Mouse (Mus musculus) gastrocnemius, postnatal 25 days (tissue): ENCODE measurements around the gene Tufm. TPM values are rescaled to one million over a fixed set of nuclear protein-coding genes. Genes with fewer than 3 reads are reported as not detected.
"Not testable (repeated sequence)": the region's sequence is repeated elsewhere in the genome, so short reads cannot be mapped to it uniquely, and the experiment has no call there.

Source experiments
- DNase-seq: peaks from one replicate; pipeline ENCODE4 v3.0.0; 2022
- total RNA-seq, 2 experiments: library from RNA; stranded (reverse); gene quantifications; 1 replicate in 1 of 2; 2 replicates in 1 of 2; pipeline ENCODE4 v1.2.3; 2021

The Tufm gene
- total RNA-seq, 2 experiments from 2014 or later: 131 to 139 TPM

DNA sequence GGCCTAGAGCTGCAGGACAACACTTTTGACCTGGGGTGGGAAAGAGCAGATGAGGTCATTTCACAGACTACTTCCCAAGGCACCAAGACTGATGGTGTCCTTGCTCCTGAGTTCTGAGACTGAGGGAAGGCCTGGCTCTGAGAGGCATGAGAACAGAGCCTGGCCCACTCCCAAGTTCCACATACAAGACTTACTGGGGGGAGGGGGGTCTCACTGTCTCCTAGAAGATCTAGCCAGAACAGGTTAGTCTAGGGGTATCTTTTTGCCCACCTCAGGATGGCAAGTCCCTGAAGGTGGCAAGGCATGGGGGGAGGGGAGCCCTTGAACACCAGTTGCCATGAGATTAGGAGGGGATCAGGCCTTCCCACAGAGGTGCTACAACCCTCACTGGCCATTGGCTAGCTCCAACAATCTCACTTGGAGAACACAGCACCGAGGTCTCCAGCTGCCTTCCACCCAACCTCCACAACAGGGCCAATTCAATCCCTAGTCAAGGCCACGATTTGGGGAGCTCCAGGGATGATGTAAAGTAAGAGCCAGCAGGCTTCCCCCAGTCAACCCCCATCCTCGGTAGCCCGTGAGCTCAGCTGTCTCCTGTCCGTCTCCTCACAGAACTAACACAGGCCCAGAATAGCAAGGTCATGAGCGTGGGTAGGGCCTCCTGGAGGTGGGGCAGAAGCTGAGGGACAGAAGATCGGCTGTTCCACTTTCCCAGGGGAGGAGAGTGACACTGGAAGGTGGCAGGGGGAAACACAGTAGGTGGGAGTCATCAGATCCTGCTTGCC, 21.7 kb upstream of the Tufm start:
- DNase-seq: peak; percentile 83

DNA sequence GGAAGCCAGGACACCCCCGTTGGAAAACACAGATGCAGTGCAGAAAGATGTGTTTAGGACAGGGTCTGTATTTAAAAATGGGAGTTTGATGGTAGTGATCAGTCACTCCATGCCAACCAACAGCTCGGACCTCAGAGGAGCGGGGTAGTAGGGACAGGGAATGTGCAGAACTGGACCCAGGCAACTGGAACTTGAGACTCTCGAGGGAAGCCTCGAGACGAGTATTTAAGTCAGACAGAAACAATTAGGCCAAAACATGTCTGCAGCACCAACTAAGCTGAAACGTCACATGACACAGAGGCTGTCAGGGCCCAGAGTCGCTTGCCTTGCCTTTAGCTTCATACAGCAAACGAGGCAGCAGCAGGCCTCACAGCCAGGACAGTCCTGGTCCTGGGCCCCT, 21.0 kb upstream of the Tufm start:
- no peak for DNase-seq

DNA sequence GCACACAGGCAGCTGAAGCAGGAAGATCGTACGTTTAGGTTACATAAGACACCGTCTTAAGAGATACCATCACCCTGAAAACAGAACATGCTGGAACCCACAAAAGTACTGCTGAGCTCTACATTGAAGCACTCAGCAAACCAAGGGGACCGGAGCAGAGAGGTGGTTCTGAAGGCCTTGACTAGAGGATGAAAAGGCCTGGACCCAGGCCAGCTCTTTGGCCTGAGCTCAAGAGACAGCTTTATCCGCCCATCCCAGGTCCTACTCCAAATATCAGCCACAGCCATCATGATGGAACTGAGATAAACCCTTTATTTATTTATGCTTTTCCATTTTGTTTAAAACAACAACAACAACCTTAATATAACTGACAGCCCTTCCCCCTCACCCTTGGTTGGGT, 20.5 kb upstream of the Tufm start:
- peak; percentile 16 for DNase-seq

DNA sequence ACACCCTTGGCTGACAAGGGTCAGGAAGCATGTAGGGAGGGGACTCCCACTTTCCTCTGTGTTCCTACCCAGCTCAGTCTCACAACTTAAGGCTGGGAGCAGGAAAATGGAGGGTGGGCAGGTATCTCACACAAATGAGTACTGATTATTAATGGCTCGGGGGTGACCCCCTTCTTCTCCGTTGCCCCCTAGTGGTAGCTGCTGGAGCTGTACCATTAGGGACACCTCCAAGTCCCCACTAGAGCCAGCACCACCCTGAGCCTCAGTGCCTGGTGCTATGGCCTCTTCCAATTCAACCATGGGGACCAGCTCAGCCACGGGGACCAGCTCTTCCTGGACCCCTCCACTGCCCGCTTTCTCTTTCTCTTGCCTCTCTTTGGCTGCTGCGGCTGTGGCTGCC, 19.9 kb upstream of the Tufm start:
- DNase-seq: peak; percentile 37

DNA sequence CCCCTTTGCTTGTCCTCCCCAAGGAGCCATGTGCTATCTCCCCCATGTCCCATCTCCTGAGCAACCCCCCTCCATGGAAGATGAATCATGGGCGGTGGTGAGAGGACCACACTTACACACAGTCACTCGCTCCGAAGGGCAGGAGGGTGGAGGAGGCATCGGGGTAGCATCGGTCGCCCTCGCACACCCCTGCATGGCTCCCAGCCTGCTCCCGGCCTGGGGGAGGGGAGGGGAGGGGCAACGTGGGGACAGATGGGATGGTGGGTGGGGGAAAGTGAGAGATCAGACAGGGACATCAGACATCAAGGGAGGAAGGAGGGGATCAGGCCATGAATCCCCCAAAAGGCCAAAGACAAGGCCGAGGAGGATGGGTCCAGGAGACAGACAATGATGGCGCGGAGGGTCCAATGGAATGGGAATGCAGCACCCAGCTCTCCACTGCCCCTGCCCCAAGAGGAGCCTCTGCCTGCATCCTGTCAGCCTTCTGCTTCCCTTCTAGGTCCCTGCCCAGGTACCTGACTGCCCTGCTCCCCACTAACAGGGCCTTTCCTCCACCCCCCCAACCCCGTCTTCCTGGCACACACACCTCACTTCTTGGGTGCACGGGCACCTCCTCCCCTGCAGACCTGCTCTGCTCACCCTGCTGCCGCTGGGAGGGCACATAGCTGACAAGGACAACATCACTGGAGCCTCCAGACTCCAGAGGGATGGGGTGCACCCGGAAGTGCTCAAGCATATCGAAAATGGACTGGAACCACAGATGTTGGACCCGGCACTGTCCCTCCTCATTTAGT, 19.1 kb upstream of the Tufm start:
- DNase-seq: peak; percentile 17

DNA sequence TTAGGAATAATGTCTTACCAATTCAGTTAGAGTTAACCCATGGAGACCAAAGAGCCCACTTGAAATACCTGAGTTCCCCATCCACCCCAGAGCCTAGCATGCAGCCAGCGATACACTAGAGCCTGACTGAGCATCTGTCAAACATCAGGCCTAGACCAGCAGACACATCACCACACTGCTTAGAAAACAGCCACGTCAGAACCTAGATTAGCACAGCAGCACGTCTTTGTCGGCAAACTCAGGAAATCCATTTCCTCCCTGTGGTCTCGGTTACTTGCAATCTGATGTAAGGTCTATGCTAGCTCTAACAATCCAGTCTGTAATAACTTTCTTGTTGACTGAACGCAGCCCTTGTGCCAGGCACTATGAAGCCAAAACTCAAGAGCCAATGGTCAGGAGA, 17.1 kb upstream of the Tufm start:
- peak; percentile 5 for DNase-seq

DNA sequence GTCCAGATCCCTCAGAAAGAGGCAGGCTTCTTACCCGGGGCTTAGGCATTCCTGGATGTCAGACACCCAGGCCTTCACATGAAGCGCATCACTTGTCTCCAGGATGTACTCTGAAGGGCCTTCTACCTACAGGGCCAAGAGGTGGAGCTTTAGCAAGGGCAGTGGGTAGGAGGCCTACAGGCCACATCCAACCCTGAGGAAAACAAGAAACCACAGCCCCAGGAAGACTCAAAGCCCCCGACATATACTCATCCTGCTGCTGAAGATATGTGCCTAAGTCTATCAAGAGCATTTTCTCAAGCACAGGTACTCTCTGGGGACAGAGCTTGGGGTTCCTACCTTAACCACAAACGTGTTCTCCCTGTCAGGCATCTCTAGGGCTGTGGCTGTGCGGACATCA, 15.8 kb upstream of the Tufm start:
- no peak for DNase-seq

DNA sequence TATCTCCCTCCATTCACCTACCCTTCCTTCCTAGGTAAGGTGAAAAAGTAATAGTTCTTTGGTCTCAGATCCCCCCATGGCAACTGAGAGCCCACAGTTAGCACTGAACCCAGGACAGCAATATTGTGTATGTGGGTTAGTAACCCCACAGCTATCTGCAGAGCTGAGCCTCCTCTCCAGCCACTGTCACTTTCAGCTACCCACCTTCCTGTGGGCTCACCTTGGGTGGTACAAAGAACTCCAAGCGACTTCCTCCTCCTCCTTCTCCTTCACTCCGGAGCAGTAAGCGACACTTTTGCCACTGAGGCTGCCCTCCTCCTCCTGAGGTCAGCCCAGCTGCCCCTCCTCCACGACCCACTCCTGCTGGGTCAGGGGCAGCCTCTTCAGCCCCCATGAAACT, 15.3 kb upstream of the Tufm start:
- DNase-seq: no peak

DNA sequence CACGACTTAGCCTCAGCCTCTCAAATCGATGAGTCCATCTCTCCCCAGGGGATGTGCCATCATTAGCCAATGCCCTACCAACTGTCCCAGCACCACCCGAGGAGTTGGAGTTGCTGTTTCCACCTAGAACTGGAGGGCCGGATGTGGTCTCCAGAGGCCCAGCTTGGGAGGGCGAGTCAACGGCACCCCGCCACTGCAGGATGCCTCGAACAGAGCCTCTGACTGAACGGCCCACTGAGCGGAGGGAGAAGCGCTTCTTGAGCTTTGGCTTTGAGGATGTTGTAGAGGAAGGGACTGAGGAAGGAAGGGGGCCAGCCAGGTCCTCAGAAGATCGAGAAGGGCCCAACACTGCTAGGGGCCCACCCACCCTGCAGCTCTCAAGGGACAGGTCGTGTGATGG, 14.9 kb upstream of the Tufm start:
- DNase-seq: peak; percentile 7

DNA sequence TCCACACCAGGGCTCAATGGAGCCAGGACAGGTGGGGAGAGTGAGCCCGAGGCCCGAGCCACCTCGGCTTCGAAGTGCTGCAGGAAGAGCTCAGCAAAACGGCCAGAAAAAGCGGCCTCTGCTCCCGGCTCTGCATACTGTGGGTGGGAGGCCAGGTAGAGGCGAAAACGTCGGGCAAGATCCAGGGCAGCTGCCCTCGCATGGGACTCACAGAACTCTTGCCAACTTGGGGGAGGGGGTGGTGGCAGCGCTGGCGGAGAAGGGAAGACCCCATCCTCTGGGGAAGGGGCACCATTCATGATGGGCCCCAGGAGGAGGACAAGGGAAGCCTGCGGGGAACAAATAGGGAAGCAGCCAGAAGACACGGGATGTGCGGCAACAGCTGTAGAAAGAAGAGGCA, 14.4 kb upstream of the Tufm start:
- DNase-seq: peak; percentile 8

DNA sequence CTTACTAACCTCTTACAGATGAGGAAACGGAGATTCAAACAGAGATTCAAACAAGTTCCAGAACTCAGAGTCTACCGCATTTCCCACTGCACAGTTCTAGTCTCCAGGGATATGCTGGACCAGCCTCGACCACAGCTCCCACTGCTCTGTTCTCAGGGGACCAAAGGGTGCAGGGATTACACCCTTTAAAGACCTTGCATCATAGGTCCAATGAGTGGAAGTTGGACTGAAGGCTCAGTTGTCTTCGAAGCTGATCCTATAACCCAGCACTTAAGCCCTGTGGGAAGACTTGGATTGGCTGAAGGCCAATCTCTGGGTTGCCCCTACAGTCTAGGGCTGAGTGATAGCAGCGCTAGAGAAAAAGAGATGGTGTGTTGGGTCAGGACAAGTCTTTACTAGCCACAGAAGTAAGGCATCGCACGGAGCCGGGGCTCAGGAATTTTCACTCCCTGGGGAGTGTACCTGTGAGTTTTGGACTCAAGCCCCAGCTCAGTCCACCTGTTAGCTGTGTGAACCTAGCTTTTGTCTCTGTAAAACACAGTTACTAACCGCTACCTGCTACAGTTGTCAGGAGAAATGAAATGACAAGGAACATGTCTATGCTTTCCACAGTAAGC, 13.6 kb upstream of the Tufm start:
- DNase-seq: peak; percentile 4

DNA sequence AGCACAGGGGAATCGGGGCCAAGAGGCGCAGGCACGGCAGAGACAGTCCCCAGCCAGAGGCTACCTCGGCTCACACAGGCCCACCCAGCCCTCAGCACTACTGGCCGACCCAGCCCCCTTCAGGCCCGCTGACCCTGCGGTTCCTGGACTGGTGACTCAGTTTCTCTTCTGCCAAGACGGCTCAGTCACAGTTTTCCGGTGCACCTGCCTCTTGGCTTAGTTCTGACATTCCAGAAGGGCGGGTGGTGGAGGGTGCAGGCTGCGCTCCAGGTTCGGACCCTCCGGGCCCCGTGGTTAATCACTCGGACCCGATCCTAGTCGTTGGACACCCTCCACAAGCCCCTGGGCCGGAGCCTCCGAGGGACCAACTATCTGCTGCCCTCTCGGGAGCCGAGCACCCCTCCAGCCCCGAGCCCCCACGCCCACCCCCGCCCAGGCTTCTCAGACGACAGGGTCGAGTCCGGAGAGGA, 12.6 kb upstream of the Tufm start:
- no peak for DNase-seq

DNA sequence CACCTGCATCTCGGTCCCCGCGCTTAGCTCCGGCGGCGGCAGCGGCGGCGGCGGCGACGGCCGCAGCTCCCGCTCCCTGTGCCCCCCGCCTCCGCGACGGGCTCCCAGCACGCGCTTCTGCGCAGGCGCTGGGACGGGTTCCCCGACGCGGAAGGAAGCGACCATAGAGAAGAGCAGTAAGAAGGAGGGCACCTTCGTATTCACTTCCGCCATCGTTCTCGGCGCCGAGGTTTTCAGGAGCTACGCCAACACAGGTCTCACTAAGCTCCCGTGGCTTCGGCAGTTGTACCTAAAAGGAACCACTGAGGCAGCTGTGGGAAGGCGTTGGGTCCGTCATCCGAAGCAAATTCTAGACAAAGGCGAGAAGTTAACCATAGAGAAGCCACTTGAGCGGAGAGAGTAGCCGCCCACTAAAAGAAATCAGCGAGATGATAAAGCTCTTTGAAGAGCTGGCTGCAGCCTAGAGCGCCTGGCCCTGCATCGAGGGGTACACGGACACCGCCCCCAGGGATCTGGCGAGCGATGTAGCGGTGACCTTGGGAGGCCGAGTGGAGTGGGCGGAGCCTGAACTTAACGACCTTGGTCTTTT, 12.1 kb upstream of the Tufm start, which contains the start of gene Sh2b1:
Gene Sh2b1 (minus strand): TSS at position 432 of the 589 bp plus-strand sequence.
- peak; percentile 89 for DNase-seq

DNA sequence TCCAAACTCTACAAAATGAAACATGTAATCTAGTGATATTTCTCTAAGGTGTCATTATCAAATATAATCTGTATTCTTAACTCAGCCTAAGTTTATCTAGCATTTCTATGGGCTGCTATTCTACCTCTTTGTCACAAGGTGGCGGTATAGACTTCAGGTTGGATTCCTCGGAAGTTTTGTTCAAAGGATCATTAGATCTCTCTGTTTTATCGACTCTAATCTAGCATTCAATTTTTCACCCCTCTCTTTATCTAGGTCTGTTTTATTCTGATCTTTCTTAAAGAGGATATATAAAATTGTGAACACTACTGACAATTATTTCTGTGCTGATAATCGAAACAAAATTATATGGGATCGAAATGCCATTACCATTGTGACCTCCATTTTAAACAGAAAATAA, 5.5 kb upstream of the Tufm start:
- no peak for DNase-seq

DNA sequence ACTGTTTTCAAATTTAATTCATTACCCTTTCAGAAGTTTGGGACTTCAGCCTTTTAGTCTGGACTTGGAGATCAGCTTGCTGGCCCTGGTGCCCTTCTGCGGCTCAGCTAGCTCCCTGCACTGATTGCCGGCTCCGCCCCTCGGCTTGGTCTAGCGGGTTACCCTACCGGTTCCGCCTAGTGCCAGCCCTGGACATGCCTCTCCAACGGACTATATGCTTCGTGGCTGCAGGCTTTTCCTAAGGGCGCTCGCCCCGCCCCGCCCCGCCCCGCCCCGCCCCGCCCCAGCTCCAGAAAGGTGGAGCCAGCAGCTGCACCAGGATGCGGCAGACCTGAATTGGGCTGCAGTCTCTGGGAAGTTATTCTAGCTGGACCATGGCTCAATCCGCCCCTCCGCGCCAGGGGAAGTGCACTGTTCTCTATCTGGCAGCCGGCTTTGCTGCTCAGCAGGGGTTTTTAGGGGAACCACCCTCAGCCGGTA, 4.7 kb upstream of the Tufm start:
- peak; percentile 88 for DNase-seq

DNA sequence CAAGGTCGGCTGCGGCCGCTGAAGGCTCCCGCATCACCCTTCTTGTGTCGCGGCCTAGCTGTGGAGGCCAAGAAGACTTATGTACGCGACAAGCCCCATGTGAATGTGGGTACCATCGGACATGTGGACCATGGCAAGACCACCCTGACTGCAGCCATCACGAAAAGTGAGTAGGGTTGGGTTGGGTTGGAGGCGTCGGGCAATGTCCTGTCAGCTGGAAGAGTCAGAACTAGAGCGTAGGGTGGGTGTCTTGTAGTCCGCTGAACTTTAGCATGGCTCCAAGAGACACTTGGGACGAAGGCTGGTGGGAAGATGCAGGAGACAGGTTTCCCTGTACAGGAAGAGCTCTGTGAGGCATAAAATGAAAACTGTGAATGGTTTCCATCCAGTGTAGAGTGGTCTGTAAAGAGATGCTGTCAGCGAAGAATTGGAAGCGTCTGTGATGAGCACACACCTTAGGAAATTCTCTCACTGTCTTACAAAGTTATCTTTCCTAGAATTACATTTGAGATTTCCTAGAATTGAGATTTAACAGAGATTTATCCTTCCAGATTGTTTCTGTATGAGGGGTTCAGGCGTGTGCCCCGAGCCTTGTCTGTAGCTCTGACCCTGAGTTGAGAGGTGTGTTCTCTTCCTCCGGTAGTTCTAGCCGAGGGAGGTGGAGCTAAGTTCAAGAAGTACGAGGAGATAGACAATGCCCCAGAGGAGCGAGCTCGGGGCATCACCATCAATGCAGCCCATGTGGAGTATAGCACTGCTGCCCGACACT, 640 bp downstream of the Tufm start:
- not testable (repeated sequence) for DNase-seq

DNA sequence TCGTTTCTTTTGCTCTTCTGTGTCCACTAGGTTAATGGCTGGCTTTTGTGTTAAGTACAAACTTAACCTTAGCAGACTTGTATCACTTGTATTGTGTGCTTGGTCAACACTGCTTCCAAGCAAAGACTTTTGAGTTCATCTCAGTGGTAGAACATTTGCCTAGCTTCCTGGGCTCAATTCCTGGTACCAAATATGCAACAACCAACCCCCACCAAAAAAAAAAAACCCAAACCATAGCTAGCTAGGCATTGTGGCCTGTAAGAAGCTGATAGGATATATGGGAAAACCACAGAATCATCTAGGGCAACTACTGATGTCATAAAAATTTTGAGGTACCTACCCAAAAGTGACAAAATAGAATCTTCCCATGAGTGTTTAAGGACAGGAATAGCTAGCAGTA, 3.8 kb downstream of the Tufm start:
- no peak for DNase-seq

DNA sequence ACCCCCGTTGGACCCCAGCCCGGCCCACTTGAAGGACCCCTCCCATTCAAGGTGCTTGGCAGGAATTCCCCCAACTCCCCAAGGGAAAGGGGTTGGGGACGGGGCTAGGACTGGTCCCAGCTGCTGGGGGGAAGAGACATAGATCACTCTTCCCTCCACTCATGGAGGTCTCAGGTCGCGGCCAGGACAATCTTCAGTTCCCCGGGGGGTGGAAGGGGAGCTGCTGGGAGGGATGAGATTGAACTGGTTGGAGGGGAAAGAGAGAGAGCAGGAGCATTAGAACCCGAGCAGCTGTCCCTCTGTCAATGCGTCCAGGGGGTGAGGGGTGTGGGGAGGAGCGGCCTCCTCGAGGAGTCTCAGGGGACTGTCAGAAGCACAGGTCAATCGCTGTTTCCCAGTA, 4.8 kb downstream of the Tufm start:
- no peak for DNase-seq

DNA sequence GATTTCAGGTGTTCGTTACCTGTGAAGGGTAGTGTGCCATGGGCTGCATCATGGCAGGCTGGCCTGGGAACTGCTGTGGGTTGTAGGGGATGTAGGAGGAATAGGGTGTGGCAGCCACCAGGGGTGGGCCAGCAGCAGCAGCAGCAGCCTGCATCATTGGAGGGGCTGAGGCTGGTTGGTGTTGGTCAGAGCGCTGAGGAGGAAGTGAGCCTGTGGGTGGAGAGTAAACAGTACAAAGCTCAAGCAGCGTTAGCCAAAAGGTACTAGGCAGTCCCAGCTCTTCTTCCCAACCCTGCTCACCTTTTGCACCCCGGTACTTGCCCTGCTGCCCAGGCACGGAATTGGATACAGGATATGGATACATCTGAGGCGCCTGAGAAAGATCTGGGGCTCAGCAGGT, 7.0 kb downstream of the Tufm start:
- DNase-seq: no peak

DNA sequence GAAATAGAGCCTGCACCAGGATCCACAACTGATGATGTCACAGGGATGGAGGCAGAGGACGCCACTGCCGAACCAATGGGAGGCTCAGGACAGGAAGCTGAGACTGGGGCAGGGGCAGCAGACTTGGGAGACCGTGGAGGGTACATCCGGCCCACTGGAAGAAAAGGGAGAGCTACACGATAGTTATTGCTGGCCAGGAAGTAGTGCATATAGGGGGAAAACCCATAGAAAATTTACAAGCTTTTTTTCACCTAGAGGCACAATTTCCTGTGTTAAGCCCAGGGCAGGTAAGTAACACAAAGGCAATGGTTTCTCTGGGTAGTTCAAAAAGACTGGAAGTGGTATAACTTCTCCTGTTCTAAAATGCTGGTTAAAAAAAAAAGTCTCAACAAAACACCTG, 9.3 kb downstream of the Tufm start:
- no peak for DNase-seq

DNA sequence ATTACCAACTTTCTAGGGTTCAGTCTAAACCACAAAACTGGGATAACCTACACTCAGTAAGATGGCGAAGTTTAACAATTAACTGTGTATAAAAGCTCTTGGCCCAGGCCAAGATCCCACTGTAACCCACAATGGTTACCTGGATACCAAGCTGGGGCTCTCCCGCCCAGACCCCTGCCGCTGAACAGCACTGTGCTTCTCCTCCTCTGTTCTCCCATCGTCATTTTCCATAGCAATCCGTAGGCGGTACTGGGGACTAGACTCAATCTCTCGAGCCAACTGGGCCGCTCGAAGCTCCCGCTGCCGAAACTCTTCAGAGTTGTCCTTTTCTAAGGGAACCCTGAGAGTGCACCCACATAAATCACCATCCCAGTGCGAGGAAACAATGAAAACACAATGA, 10.8 kb downstream of the Tufm start:
- DNase-seq: no peak

DNA sequence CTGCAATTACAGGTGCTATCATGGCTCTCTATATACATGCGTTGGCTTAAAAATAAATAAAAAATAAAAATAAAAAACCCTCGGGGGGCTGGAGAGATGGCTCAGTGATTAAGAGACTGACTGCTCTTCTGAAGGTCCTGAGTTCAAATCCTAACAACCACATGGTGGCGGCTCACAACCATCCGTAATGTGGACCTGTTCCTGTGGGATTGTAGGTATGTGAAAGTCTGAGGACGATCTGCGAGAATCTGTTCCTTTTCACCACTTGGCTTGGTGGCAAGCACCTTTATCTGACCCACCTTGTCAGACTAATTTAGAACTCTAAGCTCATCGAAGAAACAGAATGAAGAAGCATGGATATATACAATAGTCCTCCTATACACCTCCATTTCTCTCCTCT, 12.3 kb downstream of the Tufm start:
- no peak for DNase-seq
